Mouse (Mus musculus) midbrain, embryonic 12.5 days (tissue): Measurements from ENCODE around the gene Gm9639. TPM values are rescaled to one million over a fixed set of nuclear protein-coding genes. Genes with fewer than 3 reads are reported as not detected.
A peak's percentile ranks its signal among the peaks of the same experiment; 100 is the strongest.
"Not testable (repeated sequence)": the region's sequence is repeated elsewhere in the genome, so short reads cannot be mapped to it uniquely, and the experiment has no call there.

Source experiments
- ATAC-seq: fragments of 200-750 bp; cut with Nextera tagmentation; 2 replicates; pipeline ENCODE4 v1.8.0; 2017; ENCODE audit warnings: low read depth, moderate TSS enrichment, moderate library complexity; ENCODE audit not compliant: low FRiP score
- H3K27ac ChIP-seq: fragments of 300-500 bp; sonication (generic); replicated peaks from 2 replicates; pipeline ENCODE4 v1.5.1; 2016; ENCODE audit warnings: mild to moderate bottlenecking
- H3K27me3 ChIP-seq: fragments of 300-500 bp; sonication (generic); 2 replicates; pipeline ENCODE4 v1.6.1; 2016; ENCODE audit warnings: mild to moderate bottlenecking
- H3K36me3 ChIP-seq: fragments of 300-500 bp; sonication (generic); 2 replicates; pipeline ENCODE4 v1.6.1; 2016
- H3K4me1 ChIP-seq: fragments of 300-500 bp; sonication (generic); 2 replicates; pipeline ENCODE4 v1.6.1; 2016
- H3K4me2 ChIP-seq: fragments of 300-500 bp; sonication (generic); replicated peaks from 2 replicates; pipeline ENCODE4 v1.6.1; 2016; ENCODE audit warnings: mild to moderate bottlenecking, moderate library complexity
- H3K4me3 ChIP-seq: fragments of 300-500 bp; sonication (generic); 2 replicates; pipeline ENCODE4 v1.5.1; 2016; ENCODE audit warnings: mild to moderate bottlenecking
- H3K9ac ChIP-seq: fragments of 300-500 bp; sonication (generic); replicated peaks from 2 replicates; pipeline ENCODE4 v1.6.1; 2016; ENCODE audit warnings: mild to moderate bottlenecking, moderate library complexity
- H3K9me3 ChIP-seq: fragments of 300-500 bp; sonication (generic); 2 replicates; pipeline ENCODE4 v1.6.1; 2016; ENCODE audit warnings: mild to moderate bottlenecking
- WGBS: fragments of 180-500 bp; shearing (Covaris S2); methylation state at CpG from one replicate; pipeline ENCODE4 v1.1.7; 2016; 5-methylcytosine and 5-hydroxymethylcytosine counted together
- polyA plus RNA-seq: library from polyadenylated mRNA; unstranded; fragments of >200 nt; fragmentation: Nextera tagmentation; extraction: Ambion mirVana; gene quantifications from 2 replicates; pipeline ENCODE4 v1.2.1, GENCODE M21; 2016

Gene Gm9639
- polyA plus RNA-seq, result not detected in 2 replicates

GRCm38 (mm10) chr10:77794976-77795375, at the start of gene Gm9639:
Gm9639 (minus strand) TSS chr10:77795076.
- Histone ChIP-seq H3K4me3 (no peak within 1 kb of the TSS), H3K4me2 (no peak within 1 kb of the TSS), H3K4me1 (peaks cover 11% of the 10 kb centered on the region; the same call in 1 of the 2 replicates), H3K36me3 (no peaks in the 10 kb centered on the region), H3K9me3 (no peaks in the 10 kb centered on the region), H3K9ac (no peak within 1 kb of the TSS), H3K27me3 (no peaks in the 10 kb centered on the region), H3K27ac (no peak within 1 kb of the TSS)
- 61% methylated on average over 2 of the region's 2 CpGs for WGBS
- ATAC-seq, result no peak

GRCm38 (mm10) chr10:77839006-77839405, 44.1 kb upstream of the Gm9639 start:
- ATAC-seq, result no peak
- no peaks in the 10 kb centered on the region for H3K36me3 ChIP-seq
- H3K27me3 ChIP-seq, result no peaks in the 10 kb centered on the region
- peaks cover 6% of the 10 kb centered on the region; the same call in 1 of the 2 replicates for H3K9me3 ChIP-seq
- 82% methylated on average over 6 of the region's 6 CpGs for WGBS
- no peak overlapping the region for H3K9ac ChIP-seq
- no peak overlapping the region for H3K27ac ChIP-seq
- H3K4me1 ChIP-seq, result no peaks in the 10 kb centered on the region
- H3K4me2 ChIP-seq, result no peak overlapping the region
- H3K4me3 ChIP-seq, result no peak overlapping the region

GRCm38 (mm10) chr10:77835647-77836046, 40.8 kb upstream of the Gm9639 start, which contains the start of gene Krtap10-10:
Krtap10-10 (plus strand) TSS chr10:77835947.
- Histone ChIP-seq H3K9me3 (no peaks in the 10 kb centered on the region), H3K36me3 (no peaks in the 10 kb centered on the region), H3K27me3 (no peaks in the 10 kb centered on the region), H3K9ac (no peak within 1 kb of the TSS), H3K27ac (no peak within 1 kb of the TSS), H3K4me1 (no peaks in the 10 kb centered on the region), H3K4me3 (no peak within 1 kb of the TSS), H3K4me2 (no peak within 1 kb of the TSS)
- WGBS, result 76% methylated on average over 9 of the region's 9 CpGs
- ATAC-seq, result no peak

GRCm38 (mm10) chr10:77826951-77827350, 32.1 kb upstream of the Gm9639 start, which contains the start of gene Krtap10-4:
Krtap10-4 (minus strand) TSS chr10:77827095.
- no peak for ATAC-seq
- Histone ChIP-seq H3K27ac (no peak within 1 kb of the TSS), H3K27me3 (no peaks in the 10 kb centered on the region), H3K9ac (no peak within 1 kb of the TSS), H3K4me3 (no peak within 1 kb of the TSS), H3K36me3 (no peaks in the 10 kb centered on the region), H3K4me1 (no peaks in the 10 kb centered on the region), H3K9me3 (peaks cover 3% of the 10 kb centered on the region; the same call in 1 of the 2 replicates), H3K4me2 (no peak within 1 kb of the TSS)
- WGBS, result 66% methylated on average over 5 of the region's 6 CpGs

- no peak overlapping the region for H3K27ac ChIP-seq
- 22% methylated on average over 4 of the region's 4 CpGs for WGBS
- H3K4me2 ChIP-seq, result no peak overlapping the region
- H3K27me3 ChIP-seq, result peaks cover 3% of the 10 kb centered on the region; the same call in 1 of the 2 replicates
- H3K4me3 ChIP-seq, result no peak overlapping the region
- peaks cover 3% of the 10 kb centered on the region; the same call in 1 of the 2 replicates for H3K9me3 ChIP-seq
- H3K36me3 ChIP-seq, result no peaks in the 10 kb centered on the region
- ATAC-seq, result no peak
- H3K9ac ChIP-seq, result no peak overlapping the region
- H3K4me1 ChIP-seq, result no peaks in the 10 kb centered on the region
Measured at GRCm38 (mm10) chr10:77819203-77819602, 24.3 kb upstream of the Gm9639 start.

GRCm38 (mm10) chr10:77818523-77818922, 23.6 kb upstream of the Gm9639 start:
- Histone ChIP-seq H3K4me3 (no peak overlapping the region), H3K27me3 (peaks cover 3% of the 10 kb centered on the region; the same call in 1 of the 2 replicates), H3K27ac (no peak overlapping the region), H3K36me3 (no peaks in the 10 kb centered on the region), H3K9me3 (peaks cover 3% of the 10 kb centered on the region; the same call in 1 of the 2 replicates), H3K4me1 (no peaks in the 10 kb centered on the region), H3K4me2 (no peak overlapping the region), H3K9ac (no peak overlapping the region)
- no peak for ATAC-seq
- WGBS, result 92% methylated on average over 4 of the region's 4 CpGs

- Histone ChIP-seq H3K4me1 (no peaks in the 10 kb centered on the region), H3K9ac (no peak overlapping the region), H3K27me3 (peaks cover 3% of the 10 kb centered on the region; the same call in 1 of the 2 replicates), H3K4me3 (no peak overlapping the region), H3K27ac (no peak overlapping the region), H3K9me3 (no peaks in the 10 kb centered on the region), H3K36me3 (no peaks in the 10 kb centered on the region), H3K4me2 (no peak overlapping the region)
- 43% methylated on average over 5 of the region's 5 CpGs for WGBS
- ATAC-seq, result no peak
Measured at GRCm38 (mm10) chr10:77815514-77815913, 20.6 kb upstream of the Gm9639 start.

GRCm38 (mm10) chr10:77814382-77814781, 19.5 kb upstream of the Gm9639 start, which contains the start of gene Gm2696:
Gm2696 (plus strand) TSS chr10:77814682.
- Histone ChIP-seq H3K4me3 (no peak within 1 kb of the TSS), H3K9me3 (peaks cover 6% of the 10 kb centered on the region; the same call in 1 of the 2 replicates), H3K36me3 (no peaks in the 10 kb centered on the region), H3K9ac (no peak within 1 kb of the TSS), H3K27ac (no peak within 1 kb of the TSS), H3K4me2 (no peak within 1 kb of the TSS), H3K4me1 (no peaks in the 10 kb centered on the region), H3K27me3 (peaks cover 3% of the 10 kb centered on the region; the same call in 1 of the 2 replicates)
- ATAC-seq, result no peak
- 63% methylated on average over 4 of the region's 4 CpGs for WGBS

GRCm38 (mm10) chr10:77811743-77812142, 16.9 kb upstream of the Gm9639 start, which contains the start of gene Gm9507:
Gm9507 (minus strand) TSS chr10:77811843.
- whole genome bisulfite sequencing, result 79% methylated on average over 5 of the region's 5 CpGs

GRCm38 (mm10) chr10:77804095-77804494, 9.2 kb upstream of the Gm9639 start:
- no peak overlapping the region for H3K9ac ChIP-seq
- no peaks in the 10 kb centered on the region for H3K4me1 ChIP-seq
- WGBS, result 86% methylated on average over 3 of the region's 3 CpGs
- H3K4me2 ChIP-seq, result no peak overlapping the region
- H3K9me3 ChIP-seq, result no peaks in the 10 kb centered on the region
- H3K4me3 ChIP-seq, result no peak overlapping the region
- no peaks in the 10 kb centered on the region for H3K36me3 ChIP-seq
- no peak for ATAC-seq
- no peak overlapping the region for H3K27ac ChIP-seq
- H3K27me3 ChIP-seq, result no peaks in the 10 kb centered on the region

More at GRCm38 (mm10) chr10:77811743-77812142, 16.9 kb upstream of the Gm9639 start, which contains the start of gene Gm9507:
- H3K4me2 ChIP-seq, result no peak within 1 kb of the TSS
- no peaks in the 10 kb centered on the region for H3K4me1 ChIP-seq
- ATAC-seq, result no peak
- no peak within 1 kb of the TSS for H3K4me3 ChIP-seq
- H3K27me3 ChIP-seq, result no peaks in the 10 kb centered on the region
- H3K9me3 ChIP-seq, result peaks cover 6% of the 10 kb centered on the region; the same call in 1 of the 2 replicates
- no peak within 1 kb of the TSS for H3K27ac ChIP-seq
- H3K36me3 ChIP-seq, result no peaks in the 10 kb centered on the region
- H3K9ac ChIP-seq, result no peak within 1 kb of the TSS

GRCm38 (mm10) chr10:77798921-77799508, 4.1 kb upstream of the Gm9639 start, which contains the start of gene Gm19668:
Gm19668 (minus strand) TSS chr10:77799133.
- H3K27me3 ChIP-seq, result no peaks in the 10 kb centered on the region
- no peak within 1 kb of the TSS for H3K4me3 ChIP-seq
- 68% methylated on average over 8 of the region's 8 CpGs for WGBS
- no peak within 1 kb of the TSS; the same call in 1 of the 2 replicates for H3K9ac ChIP-seq
- peak within 1 kb of the TSS; percentile 52 for H3K27ac ChIP-seq
- H3K36me3 ChIP-seq, result no peaks in the 10 kb centered on the region
- ATAC-seq, result peak; percentile 23; the same call in 1 of the 2 replicates
- H3K4me2 ChIP-seq, result no peak within 1 kb of the TSS
- no peaks in the 10 kb centered on the region for H3K9me3 ChIP-seq
- peaks cover 11% of the 10 kb centered on the region; the same call in 1 of the 2 replicates for H3K4me1 ChIP-seq

- not testable (repeated sequence) for H3K4me2 ChIP-seq, ATAC-seq, H3K36me3 ChIP-seq, H3K9me3 ChIP-seq, H3K9ac ChIP-seq, H3K4me3 ChIP-seq, H3K27me3 ChIP-seq
- Histone ChIP-seq H3K4me1 (peaks cover 11% of the 10 kb centered on the region; the same call in 1 of the 2 replicates), H3K27ac (peak overlapping the region; percentile 52)
- 28% methylated on average over 3 of the region's 3 CpGs for WGBS
Measured at GRCm38 (mm10) chr10:77798164-77798920, 3.5 kb upstream of the Gm9639 start.
